8 mouse cellular contexts compared by ENCODE assay signal in the genomic region with DNA sequence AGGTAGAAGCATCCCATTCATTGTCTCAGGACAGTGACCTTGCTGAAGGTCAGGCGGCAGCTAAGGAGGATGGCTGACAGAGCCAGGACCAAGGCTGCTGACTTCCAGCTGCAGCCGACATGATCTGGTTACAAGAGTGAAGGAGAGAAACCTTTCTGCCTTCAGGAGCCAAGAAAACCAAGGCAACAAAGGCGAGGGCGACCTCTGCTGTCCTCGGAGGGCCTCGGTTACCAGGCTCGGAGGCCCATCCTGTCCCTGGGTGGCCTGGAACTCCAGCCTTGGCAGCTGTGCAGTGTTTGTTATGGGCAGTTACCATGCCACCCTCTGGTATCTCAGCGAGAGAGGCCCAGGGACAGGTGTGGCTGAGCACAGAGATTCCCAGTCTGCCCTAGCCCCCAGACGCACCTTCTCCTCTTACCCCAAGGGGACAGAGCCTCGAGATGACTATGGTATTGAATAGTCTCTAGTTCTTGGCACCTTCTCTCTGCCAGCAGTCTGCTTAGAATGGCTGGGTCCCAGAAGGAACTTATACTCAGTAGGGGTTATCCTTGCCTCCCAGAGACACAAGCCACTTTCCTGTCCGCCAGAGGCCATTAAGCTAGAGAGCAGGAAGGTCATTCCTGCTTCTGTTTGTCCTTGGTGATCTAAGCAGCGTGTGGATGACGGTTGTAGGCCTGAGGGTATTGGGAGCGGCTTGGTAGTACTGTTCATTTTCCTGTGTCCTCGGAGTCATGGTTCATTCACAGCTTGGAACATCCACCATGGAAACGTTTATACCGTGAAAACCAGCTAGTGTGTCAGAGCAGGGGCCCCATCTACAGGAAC.
DNase-seq lines count a peak whose midpoint lies in the region; ATAC-seq and TF ChIP-seq lines count a peak whose summit lies in the region.

No protein-coding gene starts in this region.

- H3K4me2 ChIP-seq in intestine, embryonic 14.5 days (ENCODE audit: low read length) = no peak overlapping the region

- H3K9ac ChIP-seq in intestine, embryonic 14.5 days (ENCODE audit: low read length) = no peak overlapping the region

- no peaks in the 10 kb centered on the region for H3K27me3 ChIP-seq in intestine, embryonic 14.5 days (replicated peaks; ENCODE audit: control insufficient read depth, insufficient read depth, low read length)
- no peaks in the 10 kb centered on the region for H3K27me3 ChIP-seq in thymus, adult 2 months (ENCODE audit: control insufficient read depth, insufficient read depth, low read length)

- TF ChIP-seq POLR2A in thymus, adult 2 months (IDR thresholded peaks at IDR 0.05; ENCODE audit: control insufficient read depth, extremely low read depth, insufficient read depth, low read length, poor library complexity) = no peak

- H3K9me3 ChIP-seq in intestine, embryonic 14.5 days (ENCODE audit: control insufficient read depth, low read length) = no peaks in the 10 kb centered on the region

- DNase-seq in ovary, adult 18-20 months (ENCODE audit: low spot score) = peak; percentile 43
- DNase-seq in ovary, postnatal 10 days (ENCODE audit: low spot score) = no peak
- DNase-seq in intestine, embryonic 14.5 days (ENCODE audit: low spot score) = no peak
- peak; percentile 82 for DNase-seq in lung, postnatal 14 days
- no peak for DNase-seq in urinary bladder, postnatal 10 days (ENCODE audit: low spot score)
- no peak for DNase-seq in right cerebral cortex, postnatal 10 days (ENCODE audit: low spot score in 2 of 2)
- no peak for DNase-seq in thymus, adult 2 months

- peaks cover 8% of the 10 kb centered on the region for H3K4me1 ChIP-seq in intestine, embryonic 14.5 days (replicated peaks; ENCODE audit: control insufficient read depth, insufficient read depth, low read length)
- peaks cover 7% of the 10 kb centered on the region; the same call in 1 of the 2 replicates for H3K4me1 ChIP-seq in thymus, adult 2 months (replicated peaks; ENCODE audit: control insufficient read depth, insufficient read depth, low read length)

- H3K36me3 ChIP-seq in intestine, embryonic 14.5 days (ENCODE audit: control insufficient read depth, insufficient read depth, low read length) = no peaks in the 10 kb centered on the region
- no peaks in the 10 kb centered on the region for H3K36me3 ChIP-seq in thymus, adult 2 months (ENCODE audit: control insufficient read depth, insufficient read depth, low read length)

- no peak for TF ChIP-seq CTCF in thymus, adult 2 months (IDR thresholded peaks at IDR 0.05; ENCODE audit: borderline replicate concordance, control insufficient read depth, extremely low read depth, insufficient read depth, low read length, poor library complexity)

- no peak overlapping the region for H3K27ac ChIP-seq in intestine, embryonic 14.5 days (ENCODE audit: low read depth)
- no peak overlapping the region for H3K27ac ChIP-seq in thymus, adult 2 months (ENCODE audit: control insufficient read depth, insufficient read depth, low read length)

- no peak overlapping the region for H3K4me3 ChIP-seq in intestine, embryonic 14.5 days (ENCODE audit: low read depth, low read length)
- H3K4me3 ChIP-seq in thymus, adult 2 months (ENCODE audit: control insufficient read depth, insufficient read depth, low read length) = no peak overlapping the region

- 0 out of 2 replicates have a peak, but pooled peaks have one; percentile 14 for ATAC-seq in erythroblast, adult 5-6 weeks (replicated peaks; ENCODE audit: low FRiP score, poor library complexity, severe bottlenecking)
- ATAC-seq in intestine, embryonic 14.5 days (replicated peaks; ENCODE audit: low FRiP score, low TSS enrichment, low read depth) = 0 out of 2 replicates have a peak, but pooled peaks have one; percentile 22

- WGBS in intestine, embryonic 14.5 days = 54% methylated on average over 17 of the region's 17 CpGs
- WGBS in thymus, adult 2 months = 91% methylated on average over 17 of the region's 17 CpGs

Comparison
In these comparisons a context has a peak if more than half of its experiments do, and no peak if none do; other contexts are left out.
1. DNase-seq: peak in ovary, adult 18-20 months (single experiment) and lung, postnatal 14 days (single experiment); none in ovary, postnatal 10 days (single experiment), intestine, embryonic 14.5 days (single experiment), urinary bladder, postnatal 10 days (single experiment), right cerebral cortex, postnatal 10 days (0 of 2) and thymus, adult 2 months (single experiment).